Mouse (Mus musculus): ENCODE data around the gene Dpep2nb. TPM values are rescaled to one million over a fixed set of nuclear protein-coding genes. Genes with fewer than 3 reads are reported as not detected.
A peak's percentile ranks its signal among the peaks of the same experiment; 100 is the strongest.
"Not testable (repeated sequence)": the region's sequence is repeated elsewhere in the genome, so short reads cannot be mapped to it uniquely, and the experiment has no call there.

The Dpep2nb gene
- polyA plus RNA-seq, 1 experiment from 2014 or later: 0.29 TPM

- H3K4me1 ChIP-seq (ENCODE audit: control insufficient read depth, insufficient read depth, low read length); H3K27me3 ChIP-seq (ENCODE audit: control insufficient read depth, insufficient read depth, low read length); H3K9ac ChIP-seq (replicated peaks; ENCODE audit: low read depth, low read length); H3K36me3 ChIP-seq (ENCODE audit: control insufficient read depth, insufficient read depth, low read length); ATAC-seq (ENCODE audit: insufficient number of reproducible peaks, insufficient read depth, low FRiP score, low read depth); H3K27ac ChIP-seq (ENCODE audit: low read length); H3K9me3 ChIP-seq (ENCODE audit: control insufficient read depth, low read depth, low read length): not testable (repeated sequence)
- Histone ChIP-seq H3K4me3 (ENCODE audit: low read depth, low read length) (peak overlapping the region; percentile 96), H3K4me2 (replicated peaks; ENCODE audit: low read depth, low read length) (peak overlapping the region; percentile 93)
- WGBS: 79% methylated on average over 8 of the region's 8 CpGs
Observed at GRCm38 (mm10) chr8:106012203-106012602, 6.4 kb upstream of the Dpep2nb start.

- Histone ChIP-seq H3K4me2 (replicated peaks; ENCODE audit: low read depth, low read length) (peak within 1 kb of the TSS; percentile 93), H3K36me3 (ENCODE audit: control insufficient read depth, insufficient read depth, low read length) (no peaks in the 10 kb centered on the region), H3K9me3 (ENCODE audit: control insufficient read depth, low read depth, low read length) (no peaks in the 10 kb centered on the region), H3K27ac (ENCODE audit: low read length) (peak within 1 kb of the TSS; percentile 69), H3K4me3 (ENCODE audit: low read depth, low read length) (peak within 1 kb of the TSS; percentile 96), H3K9ac (replicated peaks; ENCODE audit: low read depth, low read length) (peak within 1 kb of the TSS; percentile 87), H3K4me1 (ENCODE audit: control insufficient read depth, insufficient read depth, low read length) (peaks cover 8% of the 10 kb centered on the region), H3K27me3 (ENCODE audit: control insufficient read depth, insufficient read depth, low read length) (no peaks in the 10 kb centered on the region)
- 2% methylated on average over 6 of the region's 6 CpGs for WGBS
- ATAC-seq (ENCODE audit: insufficient number of reproducible peaks, insufficient read depth, low FRiP score, low read depth): no peak
Observed at GRCm38 (mm10) chr8:106011643-106011986, 5.8 kb upstream of the Dpep2nb start, which contains the start of gene Ddx28. Ddx28 (minus strand) TSS chr8:106011882.

- H3K36me3 ChIP-seq (ENCODE audit: control insufficient read depth, insufficient read depth, low read length): no peaks in the 10 kb centered on the region
- peaks cover 8% of the 10 kb centered on the region for H3K4me1 ChIP-seq (ENCODE audit: control insufficient read depth, insufficient read depth, low read length)
- no peaks in the 10 kb centered on the region for H3K9me3 ChIP-seq (ENCODE audit: control insufficient read depth, low read depth, low read length)
- H3K27ac ChIP-seq (ENCODE audit: low read length): peak overlapping the region; percentile 69
- H3K27me3 ChIP-seq (ENCODE audit: control insufficient read depth, insufficient read depth, low read length): no peaks in the 10 kb centered on the region
- H3K9ac ChIP-seq (replicated peaks; ENCODE audit: low read depth, low read length): peak overlapping the region; percentile 87
- H3K4me3 ChIP-seq (ENCODE audit: low read depth, low read length): peak overlapping the region; percentile 96
- WGBS: 2% methylated on average over 73 of the region's 74 CpGs
- peak overlapping the region; percentile 93 for H3K4me2 ChIP-seq (replicated peaks; ENCODE audit: low read depth, low read length)
- peak; percentile 95 for ATAC-seq (ENCODE audit: insufficient number of reproducible peaks, insufficient read depth, low FRiP score, low read depth)
Observed at GRCm38 (mm10) chr8:106010748-106011642, 5.2 kb upstream of the Dpep2nb start.

- H3K4me3 ChIP-seq (ENCODE audit: low read depth, low read length); H3K27ac ChIP-seq (ENCODE audit: low read length); H3K27me3 ChIP-seq (ENCODE audit: control insufficient read depth, insufficient read depth, low read length); H3K9me3 ChIP-seq (ENCODE audit: control insufficient read depth, low read depth, low read length); H3K4me1 ChIP-seq (ENCODE audit: control insufficient read depth, insufficient read depth, low read length); H3K36me3 ChIP-seq (ENCODE audit: control insufficient read depth, insufficient read depth, low read length); ATAC-seq (ENCODE audit: insufficient number of reproducible peaks, insufficient read depth, low FRiP score, low read depth); H3K4me2 ChIP-seq (replicated peaks; ENCODE audit: low read depth, low read length); H3K9ac ChIP-seq (replicated peaks; ENCODE audit: low read depth, low read length): not testable (repeated sequence)
- 61% methylated on average over 3 of the region's 3 CpGs for WGBS
Observed at GRCm38 (mm10) chr8:106007891-106008290, 2.1 kb upstream of the Dpep2nb start.

DNA sequence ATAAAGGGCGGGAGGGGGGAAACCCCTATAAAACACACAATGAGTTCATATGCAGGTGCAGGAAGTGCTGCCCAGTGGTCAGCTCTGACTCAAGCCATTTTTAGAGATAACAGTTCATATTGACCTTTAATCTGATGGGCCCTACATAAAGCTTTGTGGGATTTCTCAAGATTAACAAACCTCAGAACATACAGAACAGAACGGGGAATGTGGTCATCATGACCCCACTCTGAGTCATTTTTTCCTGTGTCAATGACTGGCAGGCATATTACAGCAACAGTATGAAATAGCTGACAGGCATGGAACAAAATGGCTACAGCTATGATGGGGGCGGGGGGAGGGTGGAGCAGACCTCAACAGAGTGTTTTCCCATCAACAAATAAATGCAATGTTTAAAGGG lies 1.4 kb upstream of the Dpep2nb start:
- H3K4me1 ChIP-seq (ENCODE audit: control insufficient read depth, insufficient read depth, low read length): peaks cover 8% of the 10 kb centered on the region
- 74% methylated on average over 3 of the region's 3 CpGs for WGBS
- H3K27me3 ChIP-seq (ENCODE audit: control insufficient read depth, insufficient read depth, low read length): no peaks in the 10 kb centered on the region

DNA sequence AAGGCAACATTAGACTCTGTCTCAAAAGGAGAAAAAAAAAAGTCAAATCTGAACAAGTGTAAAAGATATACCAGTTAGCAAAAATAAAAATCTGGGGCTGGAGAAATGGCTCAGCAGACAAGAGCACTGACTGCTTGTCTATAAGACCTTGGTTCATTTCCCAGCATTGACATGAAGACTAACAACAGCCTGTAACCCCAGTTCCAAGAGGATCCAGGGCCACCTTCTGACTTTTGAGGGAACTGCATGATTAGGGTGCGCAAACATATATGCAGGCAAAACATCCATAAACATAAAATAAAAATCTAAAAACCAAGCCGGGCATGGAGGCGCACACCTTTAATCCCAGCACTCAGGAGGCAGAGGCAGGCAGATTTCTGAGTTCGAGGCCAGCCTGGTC lies 638 bp upstream of the Dpep2nb start:
- Histone ChIP-seq H3K9me3 (ENCODE audit: control insufficient read depth, low read depth, low read length) (no peaks in the 10 kb centered on the region), H3K27me3 (ENCODE audit: control insufficient read depth, insufficient read depth, low read length) (no peaks in the 10 kb centered on the region), H3K36me3 (ENCODE audit: control insufficient read depth, insufficient read depth, low read length) (no peaks in the 10 kb centered on the region), H3K4me3 (ENCODE audit: low read depth, low read length) (no peak overlapping the region), H3K9ac (replicated peaks; ENCODE audit: low read depth, low read length) (no peak overlapping the region), H3K4me1 (ENCODE audit: control insufficient read depth, insufficient read depth, low read length) (peaks cover 8% of the 10 kb centered on the region), H3K4me2 (replicated peaks; ENCODE audit: low read depth, low read length) (no peak overlapping the region), H3K27ac (ENCODE audit: low read length) (no peak overlapping the region)
- ATAC-seq (ENCODE audit: insufficient number of reproducible peaks, insufficient read depth, low FRiP score, low read depth): no peak
- WGBS: 89% methylated on average over 4 of the region's 4 CpGs

More for the DNA sequence above, 1.4 kb upstream of the Dpep2nb start:
- Histone ChIP-seq H3K4me3 (ENCODE audit: low read depth, low read length) (no peak overlapping the region), H3K9me3 (ENCODE audit: control insufficient read depth, low read depth, low read length) (no peaks in the 10 kb centered on the region), H3K9ac (replicated peaks; ENCODE audit: low read depth, low read length) (no peak overlapping the region), H3K36me3 (ENCODE audit: control insufficient read depth, insufficient read depth, low read length) (no peaks in the 10 kb centered on the region), H3K4me2 (replicated peaks; ENCODE audit: low read depth, low read length) (no peak overlapping the region), H3K27ac (ENCODE audit: low read length) (no peak overlapping the region)
- no peak for ATAC-seq (ENCODE audit: insufficient number of reproducible peaks, insufficient read depth, low FRiP score, low read depth)

DNA sequence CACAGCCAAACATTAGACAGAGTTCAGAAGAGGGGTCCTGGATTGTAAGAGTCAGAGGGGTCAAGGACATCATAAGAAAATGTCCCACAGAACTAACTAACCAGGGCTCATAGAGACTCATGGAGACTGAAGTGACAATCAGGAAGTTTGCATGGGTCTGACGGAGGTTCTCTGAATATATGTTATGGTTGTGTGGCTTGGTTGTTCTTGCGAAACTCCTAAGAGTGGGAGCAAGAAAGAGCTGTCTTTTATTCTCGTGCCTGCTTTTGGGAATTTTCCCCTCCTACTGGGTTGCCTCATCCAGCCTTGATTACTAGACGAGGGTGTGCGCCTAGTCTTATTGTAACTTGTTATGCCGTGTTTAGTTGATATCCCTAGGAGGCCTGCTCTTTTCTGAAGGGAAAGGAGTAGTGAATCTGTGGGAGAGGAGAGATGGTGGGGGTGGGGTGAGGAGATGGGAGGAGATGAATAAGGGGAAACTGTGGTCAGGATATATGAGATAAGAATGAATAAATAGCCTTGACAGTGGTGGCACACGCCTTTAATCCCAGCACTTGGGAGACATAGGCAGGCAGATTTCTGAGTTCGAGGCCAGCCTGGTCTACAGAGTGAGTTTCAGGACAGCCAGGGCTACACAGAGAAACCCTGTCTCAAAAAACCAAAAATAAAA lies 1.1 kb downstream of the Dpep2nb start:
- Histone ChIP-seq H3K9me3 (ENCODE audit: control insufficient read depth, low read depth, low read length) (no peaks in the 10 kb centered on the region), H3K27ac (ENCODE audit: low read length) (no peak overlapping the region), H3K4me3 (ENCODE audit: low read depth, low read length) (no peak overlapping the region), H3K4me1 (ENCODE audit: control insufficient read depth, insufficient read depth, low read length) (no peaks in the 10 kb centered on the region), H3K36me3 (ENCODE audit: control insufficient read depth, insufficient read depth, low read length) (no peaks in the 10 kb centered on the region), H3K27me3 (ENCODE audit: control insufficient read depth, insufficient read depth, low read length) (no peaks in the 10 kb centered on the region), H3K4me2 (replicated peaks; ENCODE audit: low read depth, low read length) (no peak overlapping the region), H3K9ac (replicated peaks; ENCODE audit: low read depth, low read length) (no peak overlapping the region)
- 78% methylated on average over 8 of the region's 8 CpGs for WGBS
- ATAC-seq (ENCODE audit: insufficient number of reproducible peaks, insufficient read depth, low FRiP score, low read depth): no peak

- H3K9ac ChIP-seq (replicated peaks; ENCODE audit: low read depth, low read length): no peak overlapping the region
- 80% methylated on average over 4 of the region's 4 CpGs for WGBS
- H3K4me1 ChIP-seq (ENCODE audit: control insufficient read depth, insufficient read depth, low read length): no peaks in the 10 kb centered on the region
- H3K9me3 ChIP-seq (ENCODE audit: control insufficient read depth, low read depth, low read length): no peaks in the 10 kb centered on the region
- H3K4me3 ChIP-seq (ENCODE audit: low read depth, low read length): no peak overlapping the region
- no peak overlapping the region for H3K27ac ChIP-seq (ENCODE audit: low read length)
- no peak overlapping the region for H3K4me2 ChIP-seq (replicated peaks; ENCODE audit: low read depth, low read length)
- no peaks in the 10 kb centered on the region for H3K27me3 ChIP-seq (ENCODE audit: control insufficient read depth, insufficient read depth, low read length)
- no peaks in the 10 kb centered on the region for H3K36me3 ChIP-seq (ENCODE audit: control insufficient read depth, insufficient read depth, low read length)
- no peak for ATAC-seq (ENCODE audit: insufficient number of reproducible peaks, insufficient read depth, low FRiP score, low read depth)
Observed at GRCm38 (mm10) chr8:106001908-106002307, 3.9 kb downstream of the Dpep2nb start.
